Mouse (Mus musculus) A20 (cell line): ENCODE results near the gene Gpi1.

ENCODE experiments used
- DNase-seq: peaks from one replicate; pipeline ENCODE4 v3.0.0-alpha.2; 2011; ENCODE audit warnings: low read depth, low spot score

The Gpi1 gene

GRCm38 (mm10) chr7:34189376-34189989 lies 40.7 kb downstream of the Gpi1 start:
- DNase-seq: peak; percentile 87

GRCm38 (mm10) chr7:34183794-34184193 lies 46.3 kb downstream of the Gpi1 start:
- DNase-seq: no peak

- no peak for DNase-seq
Observed at GRCm38 (mm10) chr7:34183356-34183755, 46.8 kb downstream of the Gpi1 start.

- DNase-seq: peak; percentile 70
Observed at GRCm38 (mm10) chr7:34176241-34176640, 53.9 kb downstream of the Gpi1 start.

- DNase-seq: peak; percentile 47
Observed at GRCm38 (mm10) chr7:34172251-34172650, 57.9 kb downstream of the Gpi1 start.

- no peak for DNase-seq
Observed at GRCm38 (mm10) chr7:34169454-34169853, 60.7 kb downstream of the Gpi1 start, which contains the start of gene Uba2. Gene Uba2 (minus strand): TSS chr7:34169599.

- DNase-seq: peak; percentile 93
Observed at GRCm38 (mm10) chr7:34168470-34169251, 61.5 kb downstream of the Gpi1 start.

- peak; percentile 62 for DNase-seq
Observed at GRCm38 (mm10) chr7:34167766-34168469, 62.2 kb downstream of the Gpi1 start.

GRCm38 (mm10) chr7:34166850-34167249 lies 63.3 kb downstream of the Gpi1 start:
- peak; percentile 66 for DNase-seq

GRCm38 (mm10) chr7:34165999-34166398 lies 64.1 kb downstream of the Gpi1 start:
- no peak for DNase-seq

- no peak for DNase-seq
Observed at GRCm38 (mm10) chr7:34164671-34165070, 65.5 kb downstream of the Gpi1 start.

GRCm38 (mm10) chr7:34159167-34159566 lies 71.0 kb downstream of the Gpi1 start:
- DNase-seq: no peak

- DNase-seq: no peak
Observed at GRCm38 (mm10) chr7:34157994-34158393, 72.1 kb downstream of the Gpi1 start.
